ENCODE assay signal across 8 mouse cellular contexts in genomic region chr5:109558123-109558403, GRCm38 (mm10). TPM values are rescaled to one million over a fixed set of nuclear protein-coding genes. Genes with fewer than 3 reads are reported as not detected.
DNase-seq lines count a peak whose midpoint lies in the region; ATAC-seq and TF ChIP-seq lines count a peak whose summit lies in the region.

No protein-coding gene starts in this region.

- H3K9ac ChIP-seq in lung, embryonic 14.5 days = no peak overlapping the region
- peak overlapping the region; percentile 80 for H3K9ac ChIP-seq in neural tube, embryonic 15.5 days (replicated peaks)

- no peaks in the 10 kb centered on the region for H3K27me3 ChIP-seq in lung, embryonic 14.5 days (ENCODE audit: insufficient read depth, low read length)
- no peaks in the 10 kb centered on the region for H3K27me3 ChIP-seq in limb, embryonic 10.5 days (ENCODE audit: low read depth, poor library complexity, severe bottlenecking)
- H3K27me3 ChIP-seq in neural tube, embryonic 15.5 days (replicated peaks) = no peaks in the 10 kb centered on the region

- peaks cover 28% of the 10 kb centered on the region for H3K9me3 ChIP-seq in lung, embryonic 14.5 days (ENCODE audit: low read depth, low read length)
- peaks cover 31% of the 10 kb centered on the region for H3K9me3 ChIP-seq in limb, embryonic 10.5 days (replicated peaks)
- no peaks in the 10 kb centered on the region; the same call in 1 of the 2 replicates for H3K9me3 ChIP-seq in neural tube, embryonic 15.5 days (replicated peaks)

- TF ChIP-seq CTCF in lung, embryonic 14.5 days (IDR thresholded peaks at IDR 0.05; ENCODE audit: low read depth) = no peak

- no peaks in the 10 kb centered on the region for H3K4me1 ChIP-seq in lung, embryonic 14.5 days (ENCODE audit: insufficient read depth)
- H3K4me1 ChIP-seq in limb, embryonic 10.5 days = no peaks in the 10 kb centered on the region
- no peaks in the 10 kb centered on the region for H3K4me1 ChIP-seq in neural tube, embryonic 15.5 days

- 2% methylated on average over 9 of the region's 9 CpGs for WGBS in lung, embryonic 14.5 days
- whole genome bisulfite sequencing in limb, embryonic 10.5 days = under 1% methylated on average over 9 of the region's 9 CpGs
- under 1% methylated on average over 9 of the region's 9 CpGs for WGBS in neural tube, embryonic 15.5 days

- 0 out of 2 replicates have a peak, but pooled peaks cover 4% of the 10 kb centered on the region for H3K36me3 ChIP-seq in lung, embryonic 14.5 days (ENCODE audit: insufficient read depth)
- H3K36me3 ChIP-seq in limb, embryonic 10.5 days = peaks cover 31% of the 10 kb centered on the region
- H3K36me3 ChIP-seq in neural tube, embryonic 15.5 days = peaks cover 23% of the 10 kb centered on the region

- H3K4me3 ChIP-seq in lung, embryonic 14.5 days (ENCODE audit: low read depth, low read length) = peak overlapping the region; percentile 59
- H3K4me3 ChIP-seq in limb, embryonic 10.5 days = peak overlapping the region; percentile 76
- H3K4me3 ChIP-seq in neural tube, embryonic 15.5 days (replicated peaks) = peak overlapping the region; percentile 74

- no peak; the same call in 1 of the 2 replicates for ATAC-seq in lung, embryonic 14.5 days (ENCODE audit: insufficient read depth)
- ATAC-seq in erythroblast, adult 5-6 weeks (replicated peaks; ENCODE audit: low FRiP score, poor library complexity, severe bottlenecking) = peak; percentile 10; the same call in 1 of the 2 replicates
- ATAC-seq in neural tube, embryonic 15.5 days (ENCODE audit: low FRiP score) = no peak

- peak overlapping the region; percentile 94 for H3K27ac ChIP-seq in lung, embryonic 14.5 days (ENCODE audit: low read depth)
- H3K27ac ChIP-seq in limb, embryonic 10.5 days = peak overlapping the region; percentile 93
- H3K27ac ChIP-seq in neural tube, embryonic 15.5 days (replicated peaks) = peak overlapping the region; percentile 99

- peak overlapping the region; percentile 58 for H3K4me2 ChIP-seq in lung, embryonic 14.5 days
- H3K4me2 ChIP-seq in neural tube, embryonic 15.5 days = peak overlapping the region; percentile 61

- DNase-seq in lung, embryonic 14.5 days = no peak
- DNase-seq in lung, postnatal 36 days = no peak
- no peak for DNase-seq in limb, embryonic 10.5 days (ENCODE audit: low spot score)
- no peak for DNase-seq in embryo, embryonic 9.5 days (ENCODE audit: extremely low spot score)
- no peak for DNase-seq in left cerebral cortex, adult 9 months (ENCODE audit: low spot score in 2 of 2)
- no peak for DNase-seq in gastrocnemius, adult 8-10 months (ENCODE audit: low spot score in 2 of 2)

RNA-seq across cellular contexts. Expression of gene Crlf2, which starts 0.7 kb away (rescaled TPM):
- 10.7 and 10.9 TPM in 2 replicates for polyA plus RNA-seq in lung, embryonic 14.5 days (2014; fragmentation: Nextera tagmentation; extraction: Ambion mirVana)
- 5.4 TPM in 1 of 2 replicates, not detected in the other for total RNA-seq in erythroblast, adult 5-6 weeks (2015; ENCODE audit: low replicate concordance)
- 2.6 and 2.8 TPM in 2 replicates for total RNA-seq in erythroblast, adult 5-6 weeks (2017; ENCODE audit: low replicate concordance)
- polyA plus RNA-seq in limb, embryonic 10.5 days (2016; fragmentation: Nextera tagmentation; extraction: Ambion mirVana) = 7.0 and 8.1 TPM in 2 replicates
- polyA plus RNA-seq in neural tube, embryonic 15.5 days (2015; fragmentation: Nextera tagmentation; extraction: Ambion mirVana) = 23.2 and 23.6 TPM in 2 replicates
- total RNA-seq in gastrocnemius, adult 8-10 months (2022) = 1 to 10 TPM; 1.9 to 2.6 (median 2.3) TPM
